Mouse (Mus musculus) kidney, embryonic 14.5 days (tissue): ENCODE results near the gene A130010J15Rik. TPM values are rescaled to one million over a fixed set of nuclear protein-coding genes. Genes with fewer than 3 reads are reported as not detected.

Experiments used
- ATAC-seq: fragments of 200-750 bp; cut with Nextera tagmentation; 2 replicates; pipeline ENCODE4 v1.8.0; 2017; ENCODE audit warnings: moderate number of reproducible peaks, mild to moderate bottlenecking, moderate TSS enrichment, moderate library complexity; ENCODE audit not compliant: low FRiP score, low TSS enrichment
- H3K27ac ChIP-seq: fragments of 300-500 bp; sonication (generic); 2 replicates; pipeline ENCODE4 v1.5.1; 2014; ENCODE audit warnings: low read depth, mild to moderate bottlenecking, low read length, moderate library complexity, mixed read lengths
- H3K27me3 ChIP-seq: fragments of 300-500 bp; sonication (generic); 2 replicates; pipeline ENCODE4 v1.6.1; 2014; ENCODE audit warnings: mild to moderate bottlenecking, low read length; ENCODE audit not compliant: control insufficient read depth, insufficient read depth
- H3K36me3 ChIP-seq: fragments of 300-500 bp; sonication (generic); 2 replicates; pipeline ENCODE4 v1.6.1; 2014; ENCODE audit warnings: low read length, mixed read lengths; ENCODE audit not compliant: control insufficient read depth, insufficient read depth
- H3K4me1 ChIP-seq: fragments of 300-500 bp; sonication (generic); 2 replicates; pipeline ENCODE4 v1.6.1; 2014; ENCODE audit warnings: low read length, mixed read lengths; ENCODE audit not compliant: control insufficient read depth, insufficient read depth
- H3K4me2 ChIP-seq: fragments of 300-500 bp; sonication (generic); replicated peaks from 2 replicates; pipeline ENCODE4 v1.6.1; 2014; ENCODE audit warnings: low read depth, mild to moderate bottlenecking, low read length
- H3K4me3 ChIP-seq: fragments of 300-500 bp; sonication (generic); 2 replicates; pipeline ENCODE4 v1.5.1; 2014; ENCODE audit warnings: mild to moderate bottlenecking, low read length
- H3K9ac ChIP-seq: fragments of 300-500 bp; sonication (generic); 2 replicates; pipeline ENCODE4 v1.6.1; 2014; ENCODE audit warnings: low read depth, mild to moderate bottlenecking, low read length, moderate library complexity
- H3K9me3 ChIP-seq: fragments of 300-500 bp; sonication (generic); 2 replicates; pipeline ENCODE4 v1.6.1; 2016; ENCODE audit warnings: low read length; ENCODE audit not compliant: control insufficient read depth
- WGBS: fragments of 180-500 bp; shearing (Covaris S2); extraction: QIAGEN DNeasy Blood & Tissue Kit; methylation state at CpG from one replicate; pipeline ENCODE4 v1.1.7; 2014; 5-methylcytosine and 5-hydroxymethylcytosine counted together
- polyA plus RNA-seq: library from polyadenylated mRNA; unstranded; fragments of >200 nt; fragmentation: Nextera tagmentation; extraction: Ambion mirVana; gene quantifications from 2 replicates; pipeline ENCODE4 v1.2.1, GENCODE M21; 2014

A130010J15Rik gene
- polyA plus RNA-seq, 1 experiment from 2014 or later, result 16.0 TPM

GRCm38 (mm10) chr1:193189151-193189621, 21.3 kb downstream of the A130010J15Rik start:
- Histone ChIP-seq H3K9ac (no peak overlapping the region), H3K36me3 (no peaks in the 10 kb centered on the region), H3K4me3 (no peak overlapping the region), H3K4me2 (no peak overlapping the region), H3K27ac (peak overlapping the region; percentile 33), H3K4me1 (peaks cover 15% of the 10 kb centered on the region), H3K9me3 (no peaks in the 10 kb centered on the region), H3K27me3 (no peaks in the 10 kb centered on the region)
- 34% methylated on average over 9 of the region's 9 CpGs for WGBS
- ATAC-seq, result peak; percentile 93

GRCm38 (mm10) chr1:193189771-193190170, 21.9 kb downstream of the A130010J15Rik start:
- Histone ChIP-seq H3K27me3 (no peaks in the 10 kb centered on the region), H3K4me1 (peaks cover 15% of the 10 kb centered on the region), H3K9ac (no peak overlapping the region), H3K4me2 (no peak overlapping the region), H3K36me3 (no peaks in the 10 kb centered on the region), H3K9me3 (no peaks in the 10 kb centered on the region), H3K27ac (peak overlapping the region; percentile 18; the same call in 1 of the 2 replicates), H3K4me3 (no peak overlapping the region)
- no peak for ATAC-seq
- WGBS, result 40% methylated on average over 3 of the region's 3 CpGs

- 88% methylated on average over 7 of the region's 7 CpGs for WGBS
- no peak for ATAC-seq
These were observed 23.9 kb downstream of the A130010J15Rik start for GRCm38 (mm10) chr1:193191675-193192283.

GRCm38 (mm10) chr1:193194416-193195140, 26.7 kb downstream of the A130010J15Rik start:
- Histone ChIP-seq H3K27ac (no peak overlapping the region), H3K4me3 (no peak overlapping the region), H3K9me3 (no peaks in the 10 kb centered on the region), H3K27me3 (no peaks in the 10 kb centered on the region), H3K4me1 (peaks cover 8% of the 10 kb centered on the region), H3K4me2 (no peak overlapping the region), H3K9ac (no peak overlapping the region; the same call in 1 of the 2 replicates), H3K36me3 (no peaks in the 10 kb centered on the region)
- ATAC-seq, result no peak
- WGBS, result 89% methylated on average over 3 of the region's 3 CpGs

More at GRCm38 (mm10) chr1:193191675-193192283, 23.9 kb downstream of the A130010J15Rik start:
- Histone ChIP-seq H3K4me1 (peaks cover 15% of the 10 kb centered on the region), H3K4me2 (no peak overlapping the region), H3K4me3 (no peak overlapping the region), H3K27ac (no peak overlapping the region), H3K9me3 (no peaks in the 10 kb centered on the region), H3K36me3 (no peaks in the 10 kb centered on the region), H3K9ac (no peak overlapping the region), H3K27me3 (no peaks in the 10 kb centered on the region)

GRCm38 (mm10) chr1:193195169-193195810, 27.4 kb downstream of the A130010J15Rik start:
- Histone ChIP-seq H3K27me3 (no peaks in the 10 kb centered on the region), H3K36me3 (no peaks in the 10 kb centered on the region), H3K27ac (no peak overlapping the region), H3K4me2 (no peak overlapping the region), H3K4me1 (peaks cover under 1% of the 10 kb centered on the region; the same call in 1 of the 2 replicates), H3K9me3 (no peaks in the 10 kb centered on the region), H3K9ac (no peak overlapping the region), H3K4me3 (no peak overlapping the region)
- 65% methylated on average over 3 of the region's 3 CpGs for WGBS
- ATAC-seq, result no peak

- H3K4me2 ChIP-seq, result no peak overlapping the region
- WGBS, result 86% methylated on average over 18 of the region's 18 CpGs
- H3K9me3 ChIP-seq, result no peaks in the 10 kb centered on the region
These were observed 29.8 kb downstream of the A130010J15Rik start for GRCm38 (mm10) chr1:193197494-193198205.

GRCm38 (mm10) chr1:193198312-193198711, 30.5 kb downstream of the A130010J15Rik start:
- Histone ChIP-seq H3K27ac (no peak overlapping the region), H3K9ac (no peak overlapping the region), H3K4me3 (no peak overlapping the region), H3K4me1 (no peaks in the 10 kb centered on the region), H3K4me2 (no peak overlapping the region), H3K9me3 (no peaks in the 10 kb centered on the region), H3K36me3 (no peaks in the 10 kb centered on the region), H3K27me3 (no peaks in the 10 kb centered on the region)
- no peak for ATAC-seq
- WGBS, result 93% methylated on average over 2 of the region's 2 CpGs

More at GRCm38 (mm10) chr1:193197494-193198205, 29.8 kb downstream of the A130010J15Rik start:
- Histone ChIP-seq H3K27me3 (no peaks in the 10 kb centered on the region), H3K27ac (no peak overlapping the region), H3K4me1 (no peaks in the 10 kb centered on the region), H3K4me3 (no peak overlapping the region), H3K36me3 (no peaks in the 10 kb centered on the region), H3K9ac (no peak overlapping the region)
- no peak for ATAC-seq

GRCm38 (mm10) chr1:193200640-193201382, 33.0 kb downstream of the A130010J15Rik start:
- H3K27ac ChIP-seq, result no peak overlapping the region
- H3K4me2 ChIP-seq, result no peak overlapping the region
- no peaks in the 10 kb centered on the region for H3K9me3 ChIP-seq
- H3K36me3 ChIP-seq, result no peaks in the 10 kb centered on the region
- H3K9ac ChIP-seq, result no peak overlapping the region
- no peaks in the 10 kb centered on the region for H3K4me1 ChIP-seq
- ATAC-seq, result no peak
- 85% methylated on average over 8 of the region's 8 CpGs for WGBS
- no peak overlapping the region for H3K4me3 ChIP-seq
- H3K27me3 ChIP-seq, result no peaks in the 10 kb centered on the region
